Comparison of ENCODE assay signal across 12 mouse cellular contexts in the genomic region with DNA sequence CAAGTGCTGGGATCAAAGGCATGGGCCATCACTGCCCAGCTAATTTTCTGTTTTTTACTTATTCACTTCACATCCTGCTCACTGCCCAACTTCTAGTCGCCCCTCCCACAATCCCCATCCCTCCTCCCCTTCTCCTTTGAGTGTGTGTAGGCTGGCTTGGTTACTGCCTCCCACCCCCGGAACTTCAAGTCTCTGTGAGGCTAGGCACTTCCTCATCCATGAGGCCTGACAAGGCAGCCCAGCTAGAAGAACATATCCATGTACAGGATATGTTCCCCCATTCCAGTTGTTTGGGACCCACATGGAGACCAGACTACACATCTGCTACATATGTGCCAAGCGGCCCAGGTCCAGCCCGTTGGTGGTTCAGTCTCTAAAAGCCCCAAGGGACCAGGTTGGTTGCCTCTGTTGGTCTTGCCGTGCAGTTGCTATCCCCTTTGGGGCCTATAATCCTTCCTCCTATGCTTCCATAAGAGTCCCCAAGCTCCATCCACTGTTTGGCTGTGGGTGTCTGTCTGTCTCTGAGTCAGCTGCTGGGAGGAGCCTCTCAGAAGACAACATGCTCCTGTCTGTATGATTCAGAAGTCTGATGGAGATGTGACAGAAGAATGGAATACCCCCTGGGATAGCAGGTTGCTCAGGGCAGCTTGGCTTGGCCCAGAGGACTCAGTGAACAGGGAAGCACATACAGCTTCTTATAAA.
DNase-seq lines count a peak whose midpoint lies in the region; ATAC-seq and TF ChIP-seq lines count a peak whose summit lies in the region.
"Had no signal": no experiment of that assay in that cellular context is flagged by ENCODE, and none has a peak within 500 bp of the region (broad histone marks: within the 10 kb centered on the region; RNA-seq: fewer than 3 reads in every experiment).

No protein-coding gene starts in this region.

- no peak overlapping the region for H3K4me2 ChIP-seq in kidney, embryonic 15.5 days
- H3K4me2 ChIP-seq in midbrain, embryonic 11.5 days = no peak overlapping the region
- H3K4me2 ChIP-seq: neural tube, embryonic 13.5 days had no signal

- no peaks in the 10 kb centered on the region for H3K9me3 ChIP-seq in kidney, embryonic 15.5 days (replicated peaks)
- H3K9me3 ChIP-seq in midbrain, embryonic 11.5 days (ENCODE audit: control insufficient read depth, low read length) = no peaks in the 10 kb centered on the region
- H3K9me3 ChIP-seq: neural tube, embryonic 13.5 days had no signal

- TF ChIP-seq CTCF in kidney, adult 2 months (conservative IDR thresholded peaks at IDR 0.05; ENCODE audit: insufficient read depth, insufficient read length, low read depth, low read length) = no peak

- no peak for TF ChIP-seq POLR2A in kidney, adult 2 months (IDR thresholded peaks at IDR 0.05; ENCODE audit: low read depth, low read length)

- no peak overlapping the region for H3K9ac ChIP-seq in kidney, embryonic 15.5 days
- H3K9ac ChIP-seq in midbrain, embryonic 11.5 days (ENCODE audit: low read length) = no peak overlapping the region
- H3K9ac ChIP-seq: neural tube, embryonic 13.5 days had no signal

- WGBS in kidney, embryonic 15.5 days = 68% methylated on average over 5 of the region's 5 CpGs
- 77% methylated on average over 5 of the region's 5 CpGs for WGBS in kidney, adult 2 months
- 81% methylated on average over 5 of the region's 5 CpGs for WGBS in midbrain, embryonic 11.5 days

- peak overlapping the region; percentile 68 for H3K27ac ChIP-seq in kidney, embryonic 15.5 days
- no peak overlapping the region for H3K27ac ChIP-seq in kidney, adult 2 months (ENCODE audit: insufficient read depth, low read depth, low read length)
- H3K27ac ChIP-seq in midbrain, embryonic 11.5 days (ENCODE audit: low read depth, low read length) = no peak overlapping the region
- H3K27ac ChIP-seq: neural tube, embryonic 13.5 days had no signal

- no peak overlapping the region for H3K4me3 ChIP-seq in kidney, embryonic 15.5 days (replicated peaks)
- H3K4me3 ChIP-seq in kidney, adult 2 months (ENCODE audit: insufficient read depth, low read depth, low read length) = no peak overlapping the region
- no peak overlapping the region for H3K4me3 ChIP-seq in midbrain, embryonic 11.5 days (ENCODE audit: low read depth, low read length)
- H3K4me3 ChIP-seq: neural tube, embryonic 13.5 days had no signal

- no peaks in the 10 kb centered on the region for H3K36me3 ChIP-seq in kidney, embryonic 15.5 days
- no peaks in the 10 kb centered on the region for H3K36me3 ChIP-seq in kidney, adult 2 months (ENCODE audit: control insufficient read depth, insufficient read depth, low read length)
- H3K36me3 ChIP-seq in midbrain, embryonic 11.5 days (ENCODE audit: control insufficient read depth, insufficient read depth, low read length) = no peaks in the 10 kb centered on the region
- H3K36me3 ChIP-seq: neural tube, embryonic 13.5 days had no signal

- ATAC-seq in kidney, embryonic 15.5 days (replicated peaks; ENCODE audit: low FRiP score) = no peak
- ATAC-seq in common myeloid progenitor, adult 5-6 weeks (replicated peaks; ENCODE audit: low read depth, poor library complexity, severe bottlenecking) = peak; percentile 82
- peak; percentile 93 for ATAC-seq in megakaryocyte progenitor cell, adult 5-6 weeks (replicated peaks; ENCODE audit: poor library complexity)
- no peak for ATAC-seq in midbrain, embryonic 11.5 days (ENCODE audit: low FRiP score)
- ATAC-seq: forebrain, embryonic 16.5 days had no signal

- no peaks in the 10 kb centered on the region for H3K27me3 ChIP-seq in kidney, embryonic 15.5 days
- no peaks in the 10 kb centered on the region for H3K27me3 ChIP-seq in kidney, adult 2 months (replicated peaks; ENCODE audit: control insufficient read depth, insufficient read depth, low read length)
- H3K27me3 ChIP-seq in midbrain, embryonic 11.5 days (ENCODE audit: control insufficient read depth, insufficient read depth, low read length) = no peaks in the 10 kb centered on the region
- H3K27me3 ChIP-seq: neural tube, embryonic 13.5 days had no signal

- DNase-seq in kidney, adult 2 months = no peak
- DNase-seq in B cell, adult 2 months = peak; percentile 47 to 59
- no peak for DNase-seq in layer of hippocampus, adult 18-20 months (ENCODE audit: low spot score in 2 of 2)
- no peak for DNase-seq in right cerebral cortex, adult 2 months (ENCODE audit: low spot score in 2 of 2)
- DNase-seq in midbrain, embryonic 11.5 days (ENCODE audit: low spot score, missing footprints) = no peak
- DNase-seq: gastrocnemius, postnatal 36 days; midbrain, embryonic 14.5 days had no signal

- H3K4me1 ChIP-seq in kidney, embryonic 15.5 days = peaks cover 33% of the 10 kb centered on the region
- peaks cover 6% of the 10 kb centered on the region; the same call in 1 of the 2 replicates for H3K4me1 ChIP-seq in kidney, adult 2 months (ENCODE audit: control insufficient read depth, insufficient read depth, low read length)
- no peaks in the 10 kb centered on the region for H3K4me1 ChIP-seq in midbrain, embryonic 11.5 days (ENCODE audit: control insufficient read depth, insufficient read depth, low read length)
- H3K4me1 ChIP-seq: neural tube, embryonic 13.5 days had no signal

Comparison
In these comparisons a context has a peak if more than half of its experiments do, and no peak if none do; other contexts are left out.
1. ATAC-seq: peak in common myeloid progenitor, adult 5-6 weeks (single experiment) and megakaryocyte progenitor cell, adult 5-6 weeks (single experiment); none in kidney, embryonic 15.5 days (single experiment) and midbrain, embryonic 11.5 days (single experiment).
2. DNase-seq: peak in B cell, adult 2 months (2 of 2); none in kidney, adult 2 months (single experiment), layer of hippocampus, adult 18-20 months (0 of 2), right cerebral cortex, adult 2 months (0 of 2) and midbrain, embryonic 11.5 days (single experiment).